Mouse (Mus musculus) forebrain, embryonic 13.5 days (tissue): ENCODE data around the gene Sept8. TPM values are rescaled to one million over a fixed set of nuclear protein-coding genes. Genes with fewer than 3 reads are reported as not detected.

Source experiments
- ATAC-seq: fragments of 200-750 bp; cut with Nextera tagmentation; 2 replicates; pipeline ENCODE4 v1.8.0; 2017
- H3K27ac ChIP-seq: fragments of 300-500 bp; sonication (generic); 2 replicates; pipeline ENCODE4 v1.5.1; 2015; ENCODE audit warnings: inconsistent platforms, mild to moderate bottlenecking, moderate library complexity
- H3K27me3 ChIP-seq: fragments of 300-500 bp; sonication (generic); 2 replicates; pipeline ENCODE4 v1.6.1; 2015; ENCODE audit warnings: mild to moderate bottlenecking, inconsistent platforms
- H3K36me3 ChIP-seq: fragments of 300-500 bp; sonication (generic); 2 replicates; pipeline ENCODE4 v1.6.1; 2015; ENCODE audit warnings: mild to moderate bottlenecking, inconsistent platforms; ENCODE audit not compliant: poor library complexity, severe bottlenecking
- H3K4me1 ChIP-seq: fragments of 300-500 bp; sonication (generic); 2 replicates; pipeline ENCODE4 v1.6.1; 2015; ENCODE audit warnings: inconsistent platforms
- H3K4me2 ChIP-seq: fragments of 300-500 bp; sonication (generic); 2 replicates; pipeline ENCODE4 v1.6.1; 2015; ENCODE audit warnings: inconsistent platforms, mild to moderate bottlenecking, moderate library complexity
- H3K4me3 ChIP-seq: fragments of 300-500 bp; sonication (generic); 2 replicates; pipeline ENCODE4 v1.5.1; 2015; ENCODE audit warnings: mild to moderate bottlenecking, inconsistent platforms
- H3K9ac ChIP-seq: fragments of 300-500 bp; sonication (generic); 2 replicates; pipeline ENCODE4 v1.6.1; 2015; ENCODE audit warnings: mild to moderate bottlenecking, inconsistent platforms
- H3K9me3 ChIP-seq: fragments of 300-500 bp; sonication (generic); replicated peaks from 2 replicates; pipeline ENCODE4 v1.6.1; 2016; ENCODE audit warnings: inconsistent platforms
- WGBS: fragments of 180-500 bp; shearing (Covaris S2); methylation state at CpG from one replicate; pipeline ENCODE4 v1.1.7; 2015; 5-methylcytosine and 5-hydroxymethylcytosine counted together
- polyA plus RNA-seq: library from polyadenylated mRNA; unstranded; fragments of >200 nt; fragmentation: Nextera tagmentation; extraction: Ambion mirVana; gene quantifications from 2 replicates; pipeline ENCODE4 v1.2.1, GENCODE M21; 2015

The Sept8 gene
- polyA plus RNA-seq, 1 experiment from 2014 or later: 17.9 TPM

DNA sequence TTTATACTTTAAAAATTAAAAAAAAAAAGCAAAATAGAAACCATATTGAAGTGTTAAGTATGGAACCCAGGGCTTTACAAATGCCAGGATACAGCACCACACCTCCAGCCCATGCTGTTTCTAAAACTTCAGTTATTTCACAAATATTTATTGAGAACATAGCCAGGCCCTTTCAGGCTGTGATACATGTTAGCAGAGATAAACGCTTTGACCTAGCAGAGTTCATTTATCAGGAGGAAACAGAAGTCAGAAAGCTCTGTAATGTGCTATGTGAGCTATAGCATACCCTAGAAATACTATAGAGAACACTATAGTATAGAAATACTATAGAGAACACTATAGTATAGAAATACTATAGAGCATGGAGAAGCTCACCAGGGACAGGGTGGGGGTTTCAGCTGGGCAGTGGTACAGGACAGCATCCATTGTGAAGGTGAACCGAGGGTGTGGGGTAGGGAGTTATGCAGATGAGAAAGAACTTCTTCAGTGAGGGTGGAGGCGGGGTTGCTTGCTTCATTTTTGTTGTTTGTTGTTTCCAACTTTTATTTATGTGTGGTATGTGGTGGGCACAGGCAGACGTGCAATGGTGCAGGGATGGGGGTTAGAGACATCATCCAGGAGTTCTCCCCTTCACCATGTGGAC is 37.8 kb upstream of the Sept8 start:
- Histone ChIP-seq H3K4me2 (no peak overlapping the region), H3K9me3 (0 out of 2 replicates have a peak, but pooled peaks cover 4% of the 10 kb centered on the region), H3K9ac (no peak overlapping the region), H3K27ac (no peak overlapping the region), H3K27me3 (peaks cover 61% of the 10 kb centered on the region), H3K4me3 (no peak overlapping the region), H3K36me3 (no peaks in the 10 kb centered on the region), H3K4me1 (peaks cover 20% of the 10 kb centered on the region)
- WGBS: 74% methylated on average over 4 of the region's 4 CpGs
- no peak for ATAC-seq

DNA sequence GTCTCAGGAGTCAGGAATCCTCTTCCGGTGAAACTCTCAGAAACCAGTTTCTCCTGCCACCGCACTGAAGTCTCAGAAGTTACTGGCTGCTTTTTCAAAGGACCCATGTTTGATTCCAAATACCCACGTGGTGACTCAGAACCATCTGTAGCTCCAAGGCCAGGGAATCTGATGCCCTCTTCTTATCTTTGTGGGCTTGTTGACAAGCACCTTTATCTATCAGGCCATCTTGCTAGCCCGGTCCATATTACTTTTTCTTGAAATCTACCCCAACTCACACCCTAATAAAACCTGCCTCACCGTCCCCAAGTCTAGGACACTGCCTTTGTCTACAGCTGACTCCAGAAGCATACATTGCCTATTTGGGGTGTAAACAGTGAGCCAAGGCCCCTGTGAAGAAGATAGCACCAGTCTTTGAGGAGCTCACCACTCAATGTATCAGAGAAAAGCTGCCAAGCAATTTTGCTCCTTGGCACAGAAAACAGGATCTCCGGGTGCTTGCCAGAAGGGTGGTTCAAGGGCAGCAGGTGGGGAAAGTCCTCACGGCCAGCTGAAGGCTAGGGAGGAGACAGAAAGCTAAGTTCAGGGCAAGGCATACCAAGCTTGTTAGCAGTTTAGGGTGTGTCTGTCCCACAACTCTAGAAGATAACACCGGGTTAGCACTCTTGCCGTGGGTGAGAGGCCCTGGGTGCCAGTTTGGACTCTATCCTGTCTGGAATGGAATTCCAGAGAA is 35.7 kb upstream of the Sept8 start:
- no peak for ATAC-seq
- Histone ChIP-seq H3K4me3 (no peak overlapping the region), H3K4me2 (no peak overlapping the region), H3K27ac (no peak overlapping the region), H3K9ac (no peak overlapping the region), H3K36me3 (no peaks in the 10 kb centered on the region), H3K9me3 (0 out of 2 replicates have a peak, but pooled peaks cover 4% of the 10 kb centered on the region), H3K27me3 (peaks cover 64% of the 10 kb centered on the region), H3K4me1 (peaks cover 26% of the 10 kb centered on the region)
- 79% methylated on average over 9 of the region's 9 CpGs for WGBS

- Histone ChIP-seq H3K9me3 (no peaks in the 10 kb centered on the region), H3K36me3 (no peaks in the 10 kb centered on the region), H3K4me2 (no peak overlapping the region), H3K4me1 (peaks cover 9% of the 10 kb centered on the region), H3K9ac (no peak overlapping the region), H3K27ac (no peak overlapping the region), H3K4me3 (no peak overlapping the region), H3K27me3 (peaks cover 40% of the 10 kb centered on the region)
- 40% methylated on average over 3 of the region's 3 CpGs for WGBS
- no peak for ATAC-seq
These were observed 33.3 kb upstream of the Sept8 start for GRCm38 (mm10) chr11:53485719-53486118.

- Histone ChIP-seq H3K4me1 (peaks cover 9% of the 10 kb centered on the region), H3K9ac (no peak overlapping the region), H3K9me3 (no peaks in the 10 kb centered on the region), H3K36me3 (no peaks in the 10 kb centered on the region), H3K4me3 (no peak overlapping the region), H3K27ac (no peak overlapping the region), H3K4me2 (no peak overlapping the region), H3K27me3 (peaks cover 34% of the 10 kb centered on the region)
- WGBS: 83% methylated on average over 3 of the region's 3 CpGs
- no peak for ATAC-seq
These were observed 32.7 kb upstream of the Sept8 start for GRCm38 (mm10) chr11:53486351-53486750.

DNA sequence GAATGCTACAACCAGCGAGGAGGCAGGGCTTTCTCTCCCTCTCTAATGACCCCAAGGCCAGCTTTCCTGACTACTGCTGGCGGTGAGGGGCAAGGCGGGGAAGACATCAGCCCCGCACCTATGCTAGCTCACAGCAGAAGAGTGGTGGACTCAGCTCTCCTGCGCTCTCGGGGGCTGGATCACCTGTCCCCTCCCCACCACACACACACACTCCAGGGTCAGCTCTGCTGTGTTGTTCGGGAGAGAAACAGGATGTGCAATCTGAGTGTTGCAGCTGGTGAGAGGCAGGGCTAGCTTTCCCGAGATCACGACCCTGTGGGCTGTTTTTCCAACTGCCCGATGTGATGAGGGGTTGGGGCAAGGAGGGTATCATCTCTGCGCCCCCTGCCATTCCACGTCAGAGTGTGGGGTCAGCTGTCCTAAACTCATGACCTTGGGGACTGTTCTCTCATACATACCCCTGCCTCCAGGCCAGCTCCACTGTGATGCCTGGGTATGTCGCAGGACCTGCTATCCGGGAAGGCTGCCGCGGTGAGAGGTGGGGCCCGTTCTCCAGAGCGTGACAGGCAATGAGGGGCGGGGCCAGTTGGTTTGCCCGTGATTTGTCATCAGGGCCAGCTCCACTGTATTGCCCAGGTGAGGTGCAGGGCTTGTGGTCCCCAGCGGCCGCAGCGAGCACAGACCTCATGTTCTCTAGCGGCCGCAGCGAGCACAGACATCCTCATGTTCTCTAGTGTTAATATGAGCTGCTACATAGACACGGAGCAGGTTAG is 32.0 kb upstream of the Sept8 start:
- Histone ChIP-seq H3K4me3 (peak overlapping the region; percentile 7; the same call in 1 of the 2 replicates), H3K9ac (no peak overlapping the region), H3K4me2 (peak overlapping the region; percentile 52), H3K27ac (no peak overlapping the region), H3K27me3 (peaks cover 28% of the 10 kb centered on the region), H3K4me1 (peaks cover 12% of the 10 kb centered on the region), H3K36me3 (no peaks in the 10 kb centered on the region), H3K9me3 (no peaks in the 10 kb centered on the region)
- 18% methylated on average over 27 of the region's 27 CpGs for WGBS
- no peak for ATAC-seq

DNA sequence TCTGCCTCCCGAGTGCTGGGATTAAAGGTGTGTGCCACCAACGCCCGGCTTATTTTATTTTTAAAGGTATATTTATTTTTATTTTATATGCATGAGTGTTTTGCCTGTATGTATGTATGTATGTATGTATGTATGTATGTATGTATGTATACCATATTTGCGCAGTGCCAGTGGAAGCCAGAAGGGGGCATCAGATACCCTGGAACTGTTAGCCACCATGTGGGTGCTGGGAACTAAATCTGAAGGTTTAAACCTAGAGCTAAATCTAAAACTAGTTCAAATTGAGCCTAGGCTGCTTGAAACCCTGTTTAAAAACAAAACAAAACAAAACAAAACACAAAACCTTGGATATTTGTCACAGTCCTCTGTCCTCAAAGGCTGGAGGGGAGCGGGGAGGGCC is 30.1 kb upstream of the Sept8 start:
- H3K4me2 ChIP-seq: no peak overlapping the region
- no peak overlapping the region for H3K9ac ChIP-seq
- H3K9me3 ChIP-seq: no peaks in the 10 kb centered on the region
- H3K27me3 ChIP-seq: peaks cover 24% of the 10 kb centered on the region
- H3K27ac ChIP-seq: no peak overlapping the region
- H3K36me3 ChIP-seq: no peaks in the 10 kb centered on the region
- ATAC-seq: no peak
- 90% methylated on average over 5 of the region's 5 CpGs for WGBS
- no peak overlapping the region for H3K4me3 ChIP-seq
- peaks cover 29% of the 10 kb centered on the region for H3K4me1 ChIP-seq

DNA sequence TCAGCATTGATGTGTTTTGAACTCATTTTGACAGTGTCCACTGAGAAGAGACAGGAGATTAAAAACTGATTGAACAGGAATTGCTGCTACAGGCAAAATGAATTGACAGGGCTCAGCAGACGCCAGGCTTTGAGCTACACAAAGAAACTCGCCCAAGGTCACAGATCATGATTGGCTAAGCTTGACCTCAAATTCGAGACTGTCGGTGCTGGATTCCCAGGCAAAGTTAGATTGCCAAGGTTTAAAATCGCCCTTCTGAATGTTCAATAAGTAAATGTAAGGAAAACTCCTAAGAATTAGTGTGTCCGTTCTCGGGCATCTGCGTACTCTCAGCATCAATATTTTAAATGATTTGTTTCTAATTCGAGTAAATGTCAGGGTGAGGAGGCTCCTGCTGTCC is 29.6 kb upstream of the Sept8 start:
- H3K4me2 ChIP-seq: no peak overlapping the region
- peaks cover 30% of the 10 kb centered on the region for H3K4me1 ChIP-seq
- H3K27ac ChIP-seq: no peak overlapping the region
- H3K27me3 ChIP-seq: peaks cover 24% of the 10 kb centered on the region
- H3K36me3 ChIP-seq: no peaks in the 10 kb centered on the region
- ATAC-seq: no peak
- H3K9me3 ChIP-seq: no peaks in the 10 kb centered on the region
- H3K9ac ChIP-seq: no peak overlapping the region
- WGBS: 56% methylated on average over 9 of the region's 9 CpGs
- H3K4me3 ChIP-seq: no peak overlapping the region

DNA sequence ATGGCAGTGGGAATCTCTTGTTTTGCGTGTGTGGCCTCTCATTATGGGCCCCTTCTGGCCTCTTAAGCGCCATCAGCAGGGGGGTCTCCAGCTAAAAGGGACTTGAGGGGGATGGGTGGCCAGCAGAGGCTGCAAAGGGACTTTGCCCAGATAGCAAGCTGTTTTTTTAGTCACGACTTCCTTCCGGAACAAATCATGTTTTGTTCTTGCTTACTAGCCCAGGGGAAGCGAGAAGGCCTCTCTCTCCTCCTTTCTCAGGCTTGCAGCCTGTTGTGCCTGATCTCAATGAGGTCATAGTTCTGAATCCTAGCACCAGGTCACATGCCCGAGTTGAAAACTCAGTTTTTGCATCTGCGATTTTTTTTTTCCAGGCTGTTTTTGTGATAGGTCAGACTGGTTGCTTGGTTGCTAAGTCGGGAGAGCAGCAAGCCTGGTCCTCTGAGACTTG is 27.1 kb upstream of the Sept8 start:
- Histone ChIP-seq H3K4me3 (no peak overlapping the region), H3K27me3 (peaks cover 13% of the 10 kb centered on the region), H3K27ac (peak overlapping the region; percentile 21; the same call in 1 of the 2 replicates), H3K4me2 (peak overlapping the region; percentile 19; the same call in 1 of the 2 replicates), H3K4me1 (peaks cover 49% of the 10 kb centered on the region), H3K9ac (no peak overlapping the region), H3K36me3 (no peaks in the 10 kb centered on the region), H3K9me3 (no peaks in the 10 kb centered on the region)
- 0 out of 2 replicates have a peak, but pooled peaks have one; percentile 48 for ATAC-seq
- 2% methylated on average over 8 of the region's 8 CpGs for WGBS

DNA sequence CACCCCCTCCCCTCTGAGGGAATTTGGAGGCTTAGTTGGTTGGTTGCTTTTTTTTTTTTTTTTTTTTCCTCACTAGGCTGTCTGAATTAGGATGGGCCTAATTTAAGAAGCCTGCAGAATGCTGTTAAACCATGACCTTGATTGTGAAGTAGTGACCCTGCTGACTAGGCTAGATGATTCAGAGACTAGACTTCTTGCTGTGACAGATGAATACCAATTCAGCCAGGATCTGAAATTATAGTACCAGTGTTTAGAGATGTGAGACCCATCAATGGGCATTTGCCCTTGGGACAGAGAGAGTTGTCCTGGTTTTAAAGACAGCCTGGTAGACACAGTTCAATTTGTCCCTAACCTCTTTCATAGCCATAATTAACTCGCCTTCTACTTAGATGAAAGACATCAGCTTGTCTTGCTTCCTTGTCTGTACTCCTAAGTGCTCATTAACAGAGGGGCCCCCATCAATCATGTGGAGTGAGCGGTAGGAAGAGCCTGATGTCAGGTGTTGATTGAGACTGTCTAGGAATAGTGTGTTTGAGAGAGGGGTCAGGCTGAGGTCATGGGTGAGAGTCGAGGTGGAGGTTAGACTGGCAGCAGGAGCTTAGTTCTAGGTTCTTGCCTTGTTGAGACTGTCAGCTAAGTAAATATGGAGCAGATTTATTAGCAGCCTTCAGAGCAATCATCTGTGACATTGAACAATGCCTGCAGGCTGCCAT is 25.7 kb upstream of the Sept8 start:
- Histone ChIP-seq H3K9me3 (no peaks in the 10 kb centered on the region), H3K4me3 (no peak overlapping the region), H3K4me1 (peaks cover 46% of the 10 kb centered on the region), H3K9ac (no peak overlapping the region), H3K27ac (no peak overlapping the region), H3K27me3 (no peaks in the 10 kb centered on the region), H3K4me2 (no peak overlapping the region), H3K36me3 (no peaks in the 10 kb centered on the region)
- ATAC-seq: 0 out of 2 replicates have a peak, but pooled peaks have one; percentile 43
- WGBS: 18% methylated on average over 3 of the region's 3 CpGs

DNA sequence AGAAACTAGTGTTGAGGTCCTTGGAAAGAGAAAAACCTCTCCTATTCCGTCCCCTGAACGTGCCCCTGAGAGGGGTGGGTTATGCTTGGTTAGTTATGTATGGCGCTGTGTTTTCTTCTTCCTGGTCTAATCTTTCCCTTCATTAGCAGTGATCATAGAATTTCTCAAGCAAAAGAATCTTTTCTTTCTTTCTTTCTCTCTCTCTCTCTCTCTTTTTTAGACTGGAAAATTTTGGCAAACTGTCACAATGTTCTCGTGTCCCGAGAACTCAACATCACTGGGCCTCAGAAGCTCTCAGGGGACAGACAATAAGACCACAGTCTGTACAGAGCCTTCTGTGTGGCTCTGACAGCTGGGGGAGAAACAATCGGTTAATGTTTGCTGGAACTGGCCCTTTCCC is 23.6 kb upstream of the Sept8 start:
- no peak overlapping the region for H3K9ac ChIP-seq
- peak overlapping the region; percentile 46; the same call in 1 of the 2 replicates for H3K27ac ChIP-seq
- WGBS: 8% methylated on average over 6 of the region's 6 CpGs
- peaks cover 48% of the 10 kb centered on the region for H3K4me1 ChIP-seq
- no peaks in the 10 kb centered on the region for H3K27me3 ChIP-seq
- H3K4me3 ChIP-seq: no peak overlapping the region
- no peaks in the 10 kb centered on the region for H3K36me3 ChIP-seq
- 0 out of 2 replicates have a peak, but pooled peaks have one; percentile 62 for ATAC-seq
- H3K9me3 ChIP-seq: no peaks in the 10 kb centered on the region
- no peak overlapping the region for H3K4me2 ChIP-seq

GRCm38 (mm10) chr11:53496946-53497345 is 22.1 kb upstream of the Sept8 start:
- Histone ChIP-seq H3K9me3 (no peaks in the 10 kb centered on the region), H3K27me3 (no peaks in the 10 kb centered on the region), H3K4me1 (peaks cover 53% of the 10 kb centered on the region), H3K36me3 (no peaks in the 10 kb centered on the region), H3K4me2 (no peak overlapping the region), H3K9ac (no peak overlapping the region), H3K4me3 (no peak overlapping the region), H3K27ac (no peak overlapping the region)
- ATAC-seq: no peak
- WGBS: 77% methylated on average over 6 of the region's 6 CpGs
